Mouse (Mus musculus): ENCODE measurements around the gene 4930432M17Rik.

The 4930432M17Rik gene

DNA sequence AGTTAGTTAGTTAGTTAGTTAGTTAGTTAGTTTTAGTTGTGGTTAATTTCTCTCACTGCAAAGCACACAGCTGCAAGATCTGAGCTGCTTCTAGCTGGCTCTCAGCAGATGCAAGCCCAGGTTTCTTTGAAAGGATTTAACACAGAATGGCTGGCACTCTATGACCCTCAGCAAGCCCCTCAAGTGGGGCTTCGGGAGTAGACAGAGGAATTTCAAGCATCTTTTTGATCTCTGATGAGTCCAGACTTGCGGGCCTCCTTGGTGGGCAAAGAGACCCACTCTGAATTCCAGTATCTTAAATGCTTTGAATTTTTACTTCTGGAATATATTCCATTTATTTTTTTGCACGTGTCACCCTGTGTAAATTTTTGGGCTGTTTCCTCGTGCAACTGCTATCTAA is 8.4 kb downstream of the 4930432M17Rik start:
- no peak for DNase-seq (ENCODE audit: low spot score)

- no peak for DNase-seq (ENCODE audit: low spot score)
These were observed 8.9 kb downstream of the 4930432M17Rik start for GRCm38 (mm10) chr3:121679443-121679842.

DNA sequence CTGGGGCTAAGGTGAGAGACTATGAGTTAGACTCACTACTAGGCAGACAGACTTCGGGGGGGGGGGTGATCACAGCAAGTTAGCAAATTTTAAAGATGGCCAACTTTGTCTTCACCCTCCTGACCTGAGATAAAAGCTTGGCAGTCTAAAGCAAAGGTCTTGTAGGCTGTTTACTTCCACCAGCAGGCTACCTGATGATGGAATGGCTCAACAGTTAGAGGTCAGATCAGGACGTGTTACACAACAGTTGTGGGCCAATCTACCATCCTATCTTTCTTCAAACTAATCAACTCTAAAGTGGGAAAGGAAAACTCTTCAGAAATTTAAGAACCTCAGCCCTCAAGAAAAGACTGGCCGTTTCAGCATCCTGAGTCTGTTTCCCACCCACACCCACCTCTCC is 9.6 kb downstream of the 4930432M17Rik start:
- DNase-seq (ENCODE audit: low spot score) = no peak

DNA sequence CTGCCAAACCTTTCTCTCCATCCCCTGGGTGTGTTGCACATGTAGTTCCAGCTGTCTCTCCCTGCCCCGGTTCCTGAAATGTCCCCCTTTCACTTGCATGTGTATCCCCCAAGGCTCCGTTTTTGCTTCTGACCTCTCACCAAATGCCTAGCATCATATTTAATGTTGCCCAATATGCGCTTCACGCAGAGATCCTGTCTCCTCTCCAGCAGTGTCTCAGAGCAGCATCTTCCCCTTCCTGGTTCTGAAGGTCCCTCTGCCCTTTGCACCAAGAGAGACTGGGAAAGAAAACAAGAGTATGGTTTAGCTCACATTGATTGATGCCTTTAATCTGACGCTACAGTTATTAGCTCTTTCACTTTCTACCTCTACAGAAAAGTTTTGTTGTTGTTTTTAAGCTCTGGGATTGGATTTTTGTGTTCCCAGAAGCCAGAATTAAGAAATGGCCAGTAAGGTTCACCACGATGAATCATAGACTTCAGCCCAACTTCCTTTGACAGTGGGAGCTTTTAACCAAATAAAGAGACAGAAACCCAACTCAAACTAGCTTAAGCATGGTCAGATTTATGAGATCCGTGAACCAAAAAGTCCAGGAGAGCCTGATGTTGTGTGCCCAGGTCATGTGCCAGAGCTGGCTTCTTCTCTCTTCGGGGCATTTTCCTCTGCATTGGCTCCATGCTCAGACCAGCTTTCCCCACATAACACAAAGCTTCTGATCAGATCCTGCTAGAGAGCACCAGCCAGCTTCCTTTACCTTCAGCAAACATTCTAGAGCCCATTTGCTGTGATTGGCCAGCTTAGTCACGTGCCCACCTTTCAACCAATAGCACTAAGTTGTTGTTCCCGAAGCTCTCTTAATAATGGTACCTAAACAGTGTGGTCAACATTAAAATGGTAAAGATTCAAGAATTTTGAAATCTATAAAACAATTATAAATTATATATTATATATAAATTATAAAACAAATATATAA is 12.2 kb downstream of the 4930432M17Rik start:
- no peak for DNase-seq (ENCODE audit: low spot score)

- no peak for DNase-seq (ENCODE audit: low spot score)
These were observed 14.0 kb downstream of the 4930432M17Rik start for GRCm38 (mm10) chr3:121684552-121684951.

- no peak for DNase-seq (ENCODE audit: low spot score)
These were observed 14.4 kb downstream of the 4930432M17Rik start for GRCm38 (mm10) chr3:121684963-121685362.

DNA sequence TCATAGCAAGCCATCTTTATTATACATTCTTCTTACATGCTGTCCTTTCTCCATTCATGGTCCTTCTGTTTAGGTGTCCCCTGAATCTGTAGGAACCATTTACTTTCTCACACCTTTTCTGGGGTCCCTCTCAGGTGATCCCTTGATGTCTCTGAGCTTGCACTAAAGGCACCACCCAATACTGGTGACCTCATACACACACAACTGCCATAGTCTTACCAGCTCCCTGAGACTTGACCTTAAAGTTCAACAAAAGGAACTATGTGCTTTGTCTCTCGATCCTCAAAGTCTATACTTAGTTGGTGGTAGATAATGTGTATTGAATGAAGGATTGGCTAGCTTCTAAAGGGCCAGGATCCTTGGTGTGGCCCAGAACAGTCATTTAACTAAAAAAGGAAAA is 15.4 kb downstream of the 4930432M17Rik start:
- DNase-seq (ENCODE audit: low spot score) = no peak

DNA sequence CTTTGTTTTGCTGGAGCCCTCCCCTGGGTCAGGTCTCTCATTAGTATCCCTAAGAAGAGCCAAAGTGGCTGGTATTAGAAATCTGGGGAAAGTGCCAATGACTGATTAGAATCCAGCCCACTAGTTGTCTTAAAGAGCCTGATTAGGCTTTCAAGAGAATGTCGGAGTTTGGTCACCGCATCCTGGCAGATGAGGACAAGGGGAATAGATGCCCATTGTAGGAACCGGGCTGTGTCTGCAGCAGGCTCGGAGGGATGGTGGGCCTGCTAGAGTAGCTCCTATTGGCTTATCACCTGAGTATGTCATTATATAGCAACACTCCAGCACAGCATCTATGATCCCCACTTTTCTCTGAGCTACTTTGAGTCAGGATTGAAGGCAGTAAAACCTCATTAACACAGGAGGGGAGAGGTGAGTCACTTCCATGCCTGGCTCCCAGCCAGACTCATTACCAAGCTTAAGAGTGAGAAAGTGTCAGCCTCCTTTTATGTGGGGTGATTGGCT is 15.9 kb downstream of the 4930432M17Rik start:
- DNase-seq (ENCODE audit: low spot score) = no peak

GRCm38 (mm10) chr3:121687741-121688140 is 17.2 kb downstream of the 4930432M17Rik start:
- DNase-seq (ENCODE audit: low spot score) = no peak

- peak; percentile 12 for DNase-seq (ENCODE audit: low spot score)
These were observed 18.5 kb downstream of the 4930432M17Rik start for GRCm38 (mm10) chr3:121689029-121689428.

DNA sequence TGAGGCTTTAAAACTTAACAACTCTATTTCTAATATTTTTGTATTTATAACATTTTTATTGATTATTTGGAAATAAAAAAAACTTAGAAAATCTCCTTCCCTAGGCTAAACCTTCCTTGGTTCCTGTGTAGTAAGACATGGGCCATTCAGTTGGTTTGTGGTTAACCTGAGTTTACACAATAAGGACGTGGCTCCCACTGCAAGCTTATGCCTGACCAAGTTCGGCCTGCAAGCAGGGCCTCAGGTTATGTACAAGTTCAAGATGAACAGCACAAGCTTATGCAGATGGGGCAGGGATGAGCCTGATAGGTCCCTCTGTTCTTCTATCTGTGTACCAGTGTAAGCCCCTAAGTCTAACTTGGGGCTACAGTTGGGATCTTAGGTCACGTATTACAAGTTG is 19.1 kb downstream of the 4930432M17Rik start:
- no peak for DNase-seq (ENCODE audit: low spot score)

DNA sequence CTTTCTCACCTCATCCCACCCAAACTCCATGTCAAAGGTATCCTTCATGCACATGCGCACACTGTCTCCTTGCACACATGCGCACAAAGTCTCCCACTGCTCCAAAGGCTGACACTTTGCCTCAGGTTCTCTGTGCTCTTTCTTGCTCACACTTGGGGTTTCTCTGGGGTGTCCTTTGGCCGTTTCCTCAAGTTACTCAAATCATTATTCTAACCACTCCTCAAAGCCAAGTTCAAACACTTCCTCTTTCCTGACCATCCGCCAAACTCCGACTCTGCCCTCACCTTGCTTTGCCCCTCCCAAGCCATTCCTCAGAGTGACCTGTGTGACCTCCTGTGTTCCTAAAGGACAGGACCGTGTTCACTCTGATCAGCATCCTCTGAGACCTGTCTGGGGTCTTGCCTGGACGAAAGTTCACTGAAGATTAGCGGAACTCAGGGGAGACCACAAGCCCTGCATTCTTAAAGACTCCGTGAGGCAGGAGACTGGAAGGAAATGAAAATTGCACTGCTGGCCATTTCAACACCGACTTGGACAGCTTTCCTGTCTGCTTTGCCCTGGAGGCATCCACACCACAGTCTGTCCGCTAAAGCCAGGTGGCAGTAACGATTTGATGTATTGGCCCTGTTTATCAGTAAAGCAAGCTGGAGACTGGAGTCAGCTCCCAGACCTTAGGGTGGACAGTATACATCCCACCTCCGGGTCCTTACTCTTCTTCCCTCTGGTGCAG is 22.6 kb downstream of the 4930432M17Rik start:
- no peak for DNase-seq (ENCODE audit: low spot score)

DNA sequence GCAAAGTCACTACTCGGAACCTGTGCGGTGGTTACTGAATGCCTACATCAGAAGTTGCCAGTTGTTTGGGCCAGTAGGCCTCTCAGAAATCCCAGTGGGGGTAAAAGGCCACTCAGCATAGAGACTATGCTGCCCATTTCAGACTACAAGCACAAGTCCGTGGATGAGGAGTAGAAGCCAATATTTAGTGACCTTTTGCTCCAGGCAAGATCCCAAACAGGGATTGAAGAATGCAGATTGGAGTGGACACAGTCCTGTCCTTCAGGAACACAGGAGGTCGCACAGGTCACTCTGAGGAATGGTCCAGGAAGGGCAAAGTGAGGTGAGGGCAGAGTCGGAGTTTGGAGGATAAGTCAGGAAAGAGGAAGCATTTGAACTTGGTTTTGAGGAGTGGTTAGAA is 23.2 kb downstream of the 4930432M17Rik start:
- DNase-seq (ENCODE audit: low spot score) = no peak

DNA sequence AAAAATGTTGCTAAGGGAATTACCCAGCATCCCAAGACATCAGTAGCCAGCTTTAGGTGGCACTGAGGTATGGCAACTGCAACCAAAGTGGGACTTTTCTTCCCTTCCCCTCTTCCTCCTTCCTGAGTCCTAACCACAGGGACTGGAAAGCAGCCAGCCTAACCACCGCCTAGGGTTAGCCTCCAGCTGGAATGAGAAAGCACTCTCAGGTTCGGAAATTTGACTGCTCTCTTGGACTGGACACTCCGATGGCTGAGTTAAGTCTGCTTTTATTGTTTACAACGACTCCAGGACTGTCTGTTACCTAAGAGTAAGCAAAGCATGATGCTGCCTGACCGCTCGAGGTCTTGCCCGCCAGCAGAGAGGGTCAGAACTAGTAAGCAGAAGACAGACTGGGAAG is 26.6 kb downstream of the 4930432M17Rik start:
- no peak for DNase-seq (ENCODE audit: low spot score)

DNA sequence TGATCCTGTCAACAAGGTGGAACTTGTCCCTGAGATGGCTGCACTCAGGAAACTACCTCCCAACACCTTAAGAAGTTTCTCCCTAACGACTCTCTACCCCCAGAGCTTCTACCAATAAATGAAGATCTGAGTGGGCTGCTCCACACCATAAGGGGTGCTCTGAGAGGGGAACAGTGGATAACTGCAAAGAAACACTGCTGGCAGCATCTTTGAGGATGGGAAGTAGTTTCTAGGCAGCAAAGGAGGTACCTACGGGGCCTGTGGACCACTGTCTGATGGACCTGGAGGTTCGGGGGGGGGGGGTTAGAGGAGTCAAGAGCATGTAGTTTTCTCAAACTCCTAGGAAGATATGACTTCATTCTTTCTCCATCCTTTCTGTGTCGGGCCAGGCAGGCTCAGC is 28.8 kb downstream of the 4930432M17Rik start:
- DNase-seq (ENCODE audit: low spot score) = no peak

DNA sequence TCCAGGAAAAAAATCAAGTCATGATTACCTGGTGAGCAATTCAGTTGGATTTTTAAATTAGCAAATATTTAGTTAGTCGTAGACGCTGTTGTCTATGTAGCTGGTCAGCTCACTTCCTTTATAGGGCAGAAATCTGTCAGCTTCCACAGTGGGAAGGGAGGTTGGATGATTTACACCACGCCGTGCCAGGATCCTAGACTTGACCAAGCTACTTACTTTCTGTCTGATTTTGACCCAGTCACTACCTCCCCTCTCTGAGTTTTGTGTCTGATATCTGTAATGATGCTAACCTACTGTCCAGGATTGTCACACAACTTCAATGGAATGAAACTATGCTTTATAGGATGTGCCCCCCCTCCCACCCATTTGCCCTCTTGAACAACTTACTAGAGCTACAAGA is 29.3 kb downstream of the 4930432M17Rik start:
- no peak for DNase-seq (ENCODE audit: low spot score)

DNA sequence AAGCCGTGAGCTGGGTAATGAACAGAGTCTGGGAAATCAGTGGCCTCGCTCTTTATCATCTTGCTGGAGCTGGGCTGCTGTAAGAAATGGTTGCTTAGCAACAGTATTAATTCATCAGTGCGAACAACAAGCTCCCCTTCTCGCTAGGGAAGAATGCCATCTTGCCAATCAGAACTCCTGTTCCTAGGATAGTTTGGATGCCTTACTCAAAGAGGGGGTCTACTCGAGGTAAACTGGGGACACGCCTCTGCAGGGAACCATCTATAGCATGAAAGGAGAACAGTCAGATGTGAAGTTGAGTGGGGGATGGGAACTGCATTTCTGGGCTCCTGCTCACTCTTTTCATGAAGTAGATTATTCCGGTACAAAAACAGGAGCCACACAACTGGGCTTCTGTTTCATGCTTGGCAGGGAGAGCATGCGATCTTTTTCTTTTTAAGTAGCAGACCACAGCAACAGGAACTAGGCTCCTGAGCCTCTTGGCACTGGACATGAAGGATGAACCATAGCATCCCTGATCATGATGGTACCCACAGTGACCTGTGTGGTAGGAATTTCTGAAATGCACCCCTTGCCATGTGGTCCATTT is 29.9 kb downstream of the 4930432M17Rik start:
- DNase-seq (ENCODE audit: low spot score) = no peak

DNA sequence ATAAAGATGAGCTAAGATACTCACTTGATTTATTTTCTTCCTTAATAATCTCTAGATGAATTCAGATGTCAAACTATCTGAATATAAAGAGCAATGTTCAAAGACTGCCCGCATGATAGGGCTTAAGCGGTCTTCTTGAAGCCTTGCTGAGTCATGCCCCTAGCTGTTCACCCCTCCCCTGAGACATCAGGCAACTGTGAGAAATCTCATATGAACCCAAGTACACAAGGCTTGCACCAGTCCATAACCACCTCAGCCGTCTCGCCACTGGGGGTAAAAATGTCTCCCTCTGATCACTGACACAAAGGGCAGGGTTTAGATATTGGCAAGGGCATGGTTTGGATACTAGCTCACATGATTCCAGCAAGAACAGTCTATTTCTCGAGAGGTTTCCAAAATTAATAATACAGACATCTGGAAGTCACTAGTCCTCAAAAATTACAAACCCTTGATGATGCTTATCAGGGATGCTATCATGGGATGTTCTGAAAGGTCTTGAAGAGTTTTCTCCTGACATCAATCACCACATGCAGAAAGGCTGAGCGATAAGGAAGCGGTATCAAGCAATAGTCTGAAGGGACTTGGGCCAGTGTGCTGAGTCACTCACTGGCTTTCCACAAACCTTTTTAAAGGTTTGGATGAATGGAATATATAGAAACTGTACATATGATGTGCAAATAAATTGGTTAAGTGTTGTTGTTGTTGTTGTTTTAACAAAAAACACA is 32.8 kb downstream of the 4930432M17Rik start:
- no peak for DNase-seq (ENCODE audit: low spot score)

- DNase-seq (ENCODE audit: low spot score) = no peak
These were observed 33.3 kb downstream of the 4930432M17Rik start for GRCm38 (mm10) chr3:121703880-121704243.

- DNase-seq (ENCODE audit: low spot score) = no peak
These were observed 35.5 kb downstream of the 4930432M17Rik start for GRCm38 (mm10) chr3:121706087-121706486.

- DNase-seq (ENCODE audit: low spot score) = no peak
These were observed 36.5 kb downstream of the 4930432M17Rik start for GRCm38 (mm10) chr3:121707106-121707505.
